Mouse (Mus musculus): ENCODE measurements around the gene Fgf22.

- TF ChIP-seq GATA1 (IDR thresholded peaks at IDR 0.05; ENCODE audit: borderline replicate concordance, low read length) (no peak), FLI1 (IDR thresholded peaks at IDR 0.05; ENCODE audit: low read length) (no peak)
Observed at GRCm38 (mm10) chr10:79762875-79763274, 8.0 kb downstream of the Fgf22 start.

Measured in megakaryocyte, embryonic 14.5 days (primary cell).